In the genomic region with DNA sequence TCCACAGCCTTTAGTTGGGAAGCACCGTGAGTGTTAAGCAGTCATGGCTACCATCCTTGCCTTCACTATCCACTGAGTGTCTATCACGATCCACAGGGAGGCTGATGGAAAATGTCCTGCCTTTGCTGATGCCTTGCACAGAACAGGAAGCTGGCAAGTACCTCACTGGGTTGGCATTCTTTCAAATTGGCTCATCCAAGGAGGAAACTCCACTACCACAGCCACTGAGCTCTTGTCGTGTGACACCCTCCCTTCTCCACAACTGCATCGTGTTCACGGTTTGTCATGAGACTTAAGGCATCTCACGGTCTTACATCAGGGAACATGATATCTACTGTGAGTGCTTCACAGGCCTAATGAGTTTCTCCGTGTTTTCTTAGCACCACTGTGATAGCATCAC, we compare ENCODE assay signal across 12 mouse cellular contexts. TPM values are rescaled to one million over a fixed set of nuclear protein-coding genes. Genes with fewer than 3 reads are reported as not detected.
DNase-seq lines count a peak whose midpoint lies in the region; ATAC-seq and TF ChIP-seq lines count a peak whose summit lies in the region.
"Had no signal": no experiment of that assay in that cellular context is flagged by ENCODE, and none has a peak within 500 bp of the region (broad histone marks: within the 10 kb centered on the region; RNA-seq: fewer than 3 reads in every experiment).

No protein-coding gene starts in this region.

- H3K36me3 ChIP-seq in lung, embryonic 14.5 days (ENCODE audit: insufficient read depth): no peaks in the 10 kb centered on the region
- H3K36me3 ChIP-seq: hindbrain, embryonic 13.5 days; liver, embryonic 15.5 days had no signal

- H3K4me3 ChIP-seq in lung, adult 2 months (replicated peaks; ENCODE audit: extremely low read depth, low read depth, low read length): no peak overlapping the region
- no peak overlapping the region for H3K4me3 ChIP-seq in lung, embryonic 14.5 days (ENCODE audit: low read depth, low read length)
- H3K4me3 ChIP-seq: hindbrain, embryonic 13.5 days; liver, embryonic 15.5 days had no signal

- H3K27ac ChIP-seq in lung, embryonic 14.5 days (ENCODE audit: low read depth): no peak overlapping the region
- H3K27ac ChIP-seq: hindbrain, embryonic 13.5 days; kidney, postnatal 0 days; liver, embryonic 15.5 days had no signal

- H3K9ac ChIP-seq in lung, embryonic 14.5 days: no peak overlapping the region
- H3K9ac ChIP-seq: hindbrain, embryonic 13.5 days; liver, embryonic 15.5 days had no signal

- WGBS in lung, adult 2 months: 45% methylated on average over 7 of the region's 7 CpGs
- 64% methylated on average over 7 of the region's 7 CpGs for WGBS in lung, embryonic 14.5 days

- no peaks in the 10 kb centered on the region for H3K9me3 ChIP-seq in lung, embryonic 14.5 days (ENCODE audit: low read depth, low read length)
- H3K9me3 ChIP-seq: hindbrain, embryonic 13.5 days; liver, embryonic 15.5 days had no signal

- no peak for TF ChIP-seq CTCF in lung, adult 2 months (IDR thresholded peaks at IDR 0.05; ENCODE audit: insufficient read depth, low read length)
- TF ChIP-seq CTCF in lung, embryonic 14.5 days (IDR thresholded peaks at IDR 0.05; ENCODE audit: low read depth): no peak

- DNase-seq in gastrocnemius, postnatal 14 days: peak; percentile 7
- DNase-seq in gastrocnemius, adult 8-10 months (ENCODE audit: low spot score in 2 of 2): no peak
- peak; percentile 48 to 55 for DNase-seq in lung, adult 18-20 months
- DNase-seq in lung, adult 2 months: no peak
- peak; percentile 59 for DNase-seq in lung, embryonic 14.5 days
- peak; percentile 16 for DNase-seq in skeletal muscle tissue, adult 2 months (ENCODE audit: low read depth, low spot score)
- DNase-seq in neural tube, embryonic 10.5 days (ENCODE audit: extremely low spot score, low spot score): no peak
- no peak for DNase-seq in spleen, postnatal 4 days (ENCODE audit: low spot score in 2 of 2)

- no peak for ATAC-seq in lung, embryonic 14.5 days (ENCODE audit: insufficient read depth)

- TF ChIP-seq POLR2A in lung, adult 2 months (IDR thresholded peaks at IDR 0.05; ENCODE audit: borderline replicate concordance, extremely low read depth, low read depth, low read length): no peak

- H3K4me1 ChIP-seq in lung, adult 2 months (ENCODE audit: control insufficient read depth, insufficient read depth, low read length): no peaks in the 10 kb centered on the region
- H3K4me1 ChIP-seq in lung, embryonic 14.5 days (ENCODE audit: insufficient read depth): no peaks in the 10 kb centered on the region
- H3K4me1 ChIP-seq: hindbrain, embryonic 13.5 days had no signal

- no peaks in the 10 kb centered on the region for H3K27me3 ChIP-seq in lung, embryonic 14.5 days (ENCODE audit: insufficient read depth, low read length)
- H3K27me3 ChIP-seq: CH12.LX; hindbrain, embryonic 13.5 days; liver, embryonic 15.5 days had no signal

- intact Hi-C loops in gastrocnemius, postnatal 14 days (cut with DNase I; ENCODE audit: low total_unique reads): no loop called here

- H3K4me2 ChIP-seq in lung, embryonic 14.5 days: no peak overlapping the region
- H3K4me2 ChIP-seq: hindbrain, embryonic 13.5 days; liver, embryonic 15.5 days had no signal

RNA-seq across cellular contexts. Expression of gene Atp8b4, which starts 22.9 kb away (rescaled TPM):
- under 1 TPM; 0.27 to 0.31 TPM for total RNA-seq in gastrocnemius, postnatal 14 days (2021)
- under 1 TPM; 0.10 to 0.25 (median 0.13) TPM for total RNA-seq in gastrocnemius, adult 8-10 months (2022)
- polyA plus RNA-seq in lung, adult 2 months (2012; rRNA removed): 1.0 and 1.8 TPM in 2 replicates
- 0.39 and 0.50 TPM in 2 replicates for polyA plus RNA-seq in lung, embryonic 14.5 days (2014; fragmentation: Nextera tagmentation; extraction: Ambion mirVana)

Comparison
In these comparisons a context has a peak if more than half of its experiments do, and no peak if none do; other contexts are left out.
1. DNase-seq: peak in gastrocnemius, postnatal 14 days (single experiment), lung, adult 18-20 months (2 of 2), lung, embryonic 14.5 days (single experiment) and skeletal muscle tissue, adult 2 months (single experiment); none in gastrocnemius, adult 8-10 months (0 of 2), lung, adult 2 months (single experiment), neural tube, embryonic 10.5 days (single experiment) and spleen, postnatal 4 days (0 of 2).